Mouse (Mus musculus): ENCODE data around the gene Ryr1. TPM values are rescaled to one million over a fixed set of nuclear protein-coding genes. Genes with fewer than 3 reads are reported as not detected.

Gene Ryr1
- 10 to 100 TPM; 11.2 to 44.9 TPM for total RNA-seq (2021)
- long read RNA-seq, experiment 1, partial matches to known transcripts, result 3 of 3 reads
- long read RNA-seq, experiment 1, other reads (novel, unspliced or antisense), result 0 of 3 reads
- long read RNA-seq, experiment 2, partial matches to known transcripts, result 4 of 4 reads
- long read RNA-seq, experiment 2, other reads (novel, unspliced or antisense), result 0 of 4 reads

DNA sequence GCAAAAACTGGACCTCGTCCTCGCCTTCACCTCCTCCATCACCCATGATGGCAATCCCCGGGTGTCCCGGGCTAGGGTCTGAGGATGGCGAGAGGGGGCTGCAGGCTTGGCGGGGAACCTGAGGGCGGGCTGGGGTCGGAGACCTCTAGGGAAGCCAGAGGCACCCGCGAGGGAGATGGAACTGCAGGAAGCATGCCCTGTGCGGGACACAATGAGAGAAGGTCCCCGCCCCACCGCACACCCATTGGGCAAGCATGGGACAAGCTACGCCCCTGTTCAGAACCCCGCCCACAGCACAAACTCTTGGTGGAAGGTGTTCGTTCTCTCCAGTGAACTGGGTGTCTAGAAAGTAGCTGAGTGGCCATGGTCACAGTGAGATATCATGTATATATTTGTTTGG, at the start of gene Ryr1:
Ryr1 (minus strand) TSS at position 210 of the 400 bp plus-strand sequence.
- peak; percentile 76 for DNase-seq

DNA sequence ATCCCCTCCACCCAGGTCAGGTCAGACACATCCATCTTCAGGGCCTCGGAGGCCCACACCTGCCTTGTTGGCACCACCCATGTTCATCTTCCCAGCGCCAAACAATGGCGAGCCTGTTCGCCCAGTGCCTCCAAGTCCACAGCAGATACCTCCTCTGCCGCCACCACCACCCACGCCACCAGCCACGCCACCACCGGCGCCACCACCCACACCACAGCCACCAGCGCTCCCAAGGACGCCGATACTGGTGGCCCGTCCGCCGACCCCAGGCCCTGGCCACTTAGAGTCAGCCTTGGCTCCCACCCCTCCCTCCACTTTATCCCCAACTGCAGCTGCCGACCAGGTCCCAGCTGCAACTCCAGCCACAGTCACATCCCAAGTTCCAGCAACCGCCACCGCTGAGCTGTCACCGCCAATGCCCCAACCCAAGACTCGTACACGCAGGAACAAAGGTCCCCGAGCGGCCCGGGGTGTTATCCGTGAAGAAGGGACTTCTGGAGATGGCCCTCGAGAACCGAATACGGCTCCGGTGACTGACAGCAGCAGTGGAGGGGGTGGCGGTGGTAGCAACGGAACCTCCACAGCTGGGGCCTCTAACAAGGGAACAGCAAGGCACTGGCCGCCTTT, 47.5 kb upstream of the Ryr1 start:
- no peak for DNase-seq

DNA sequence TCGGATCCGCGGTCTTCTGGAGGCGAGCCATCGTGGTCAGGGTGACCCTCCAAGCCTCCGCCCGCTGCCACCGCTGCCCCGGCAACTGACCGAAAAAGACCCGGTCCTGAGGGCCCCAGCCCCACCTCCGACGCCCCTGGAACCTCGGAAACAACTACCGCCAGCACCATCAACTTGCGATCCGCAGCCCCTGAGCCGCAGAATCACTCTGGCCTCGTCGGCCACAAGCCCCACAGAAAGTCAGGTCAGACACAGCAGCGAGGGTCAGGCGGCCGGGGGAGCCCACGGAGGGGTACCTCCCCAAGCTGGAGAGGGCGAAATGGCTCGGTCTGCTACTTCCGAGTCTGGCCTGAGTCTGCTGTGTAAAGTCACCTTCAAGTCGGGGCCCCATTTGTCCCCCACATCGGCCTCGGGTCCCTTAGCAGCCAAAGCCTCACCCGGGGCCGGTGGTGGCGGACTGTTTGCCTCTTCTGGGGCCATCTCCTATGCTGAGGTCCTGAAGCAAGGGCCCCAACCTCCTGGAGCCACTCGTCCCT, 46.7 kb upstream of the Ryr1 start:
- DNase-seq, result peak; percentile 32

DNA sequence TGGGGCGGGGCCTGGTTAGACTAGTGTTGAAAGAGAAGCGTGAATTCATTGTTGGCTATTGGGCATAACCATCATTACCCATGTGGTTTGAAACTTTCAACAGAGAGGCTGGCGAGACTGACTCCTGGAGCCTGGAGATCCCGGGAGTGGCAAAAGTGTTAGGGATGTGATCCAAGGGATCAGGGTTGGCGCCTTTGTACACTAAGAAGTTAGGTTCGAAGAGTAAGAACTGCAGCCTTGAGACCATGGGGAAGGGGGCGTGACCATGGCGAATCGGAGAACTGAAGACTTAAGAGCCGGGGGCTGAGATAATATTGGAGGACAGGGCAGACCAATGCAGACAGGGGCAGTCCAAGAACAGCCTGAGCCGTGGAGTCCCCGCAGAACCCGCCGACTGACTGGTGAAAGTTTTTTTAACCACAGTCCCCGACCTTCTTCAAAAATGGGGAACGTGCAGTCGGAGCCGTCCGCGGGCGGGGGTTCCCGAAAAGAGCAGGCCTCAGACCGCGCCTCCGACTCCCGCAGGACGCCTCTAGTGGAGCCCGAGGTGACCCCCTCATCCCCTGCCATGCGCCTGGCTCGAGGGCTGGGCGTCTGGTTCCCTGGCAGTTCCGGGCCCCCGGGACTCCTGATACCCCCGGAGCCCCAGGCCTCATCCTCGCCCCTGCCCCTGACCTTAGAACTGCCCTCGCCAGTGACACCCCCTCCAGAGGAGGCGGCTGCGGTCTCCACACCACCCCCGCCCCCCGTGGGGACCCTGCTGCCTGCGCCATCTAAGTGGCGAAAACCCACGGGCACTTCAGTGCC, 46.0 kb upstream of the Ryr1 start:
- peak; percentile 42 for DNase-seq

DNA sequence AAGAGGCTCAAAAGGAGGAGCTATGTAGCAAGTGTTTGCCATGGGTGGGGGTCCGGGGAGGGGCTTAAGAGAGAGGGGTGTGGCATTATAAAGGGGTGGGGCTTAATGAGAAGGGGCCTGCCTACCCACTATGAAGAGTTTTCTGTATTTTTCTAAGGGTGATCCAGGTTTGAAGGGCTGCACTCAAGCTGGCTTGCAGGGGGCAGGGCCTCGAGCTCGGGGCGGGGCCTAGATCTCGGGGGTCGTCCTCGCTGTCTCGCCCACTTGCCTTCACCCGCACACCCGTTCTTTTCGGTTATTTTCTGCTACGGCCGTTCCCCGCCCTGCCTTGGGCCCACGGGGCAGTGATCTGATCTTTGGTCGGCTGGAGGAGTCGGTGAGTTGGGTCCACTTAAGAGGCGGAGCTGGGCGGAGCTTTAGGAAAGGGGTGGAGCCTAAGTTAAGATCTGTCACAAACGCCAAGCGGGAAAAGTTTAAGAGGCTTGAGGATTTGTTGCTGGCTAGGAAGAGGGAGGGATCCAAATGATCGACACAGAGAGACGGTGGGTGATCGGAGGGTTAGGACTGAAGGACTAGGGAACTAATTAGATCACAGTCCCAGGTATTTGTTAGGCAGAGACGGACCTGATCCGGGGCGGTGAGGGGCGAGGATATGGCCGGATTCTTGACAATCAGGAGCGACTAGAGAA, 45.2 kb upstream of the Ryr1 start, which contains the start of the genes Ggn and Spred3:
Ggn (plus strand) TSS at position 145 of the 689 bp plus-strand sequence.
Spred3 (minus strand) TSS at position 346 of the 689 bp plus-strand sequence.
- peak; percentile 87 for DNase-seq

DNA sequence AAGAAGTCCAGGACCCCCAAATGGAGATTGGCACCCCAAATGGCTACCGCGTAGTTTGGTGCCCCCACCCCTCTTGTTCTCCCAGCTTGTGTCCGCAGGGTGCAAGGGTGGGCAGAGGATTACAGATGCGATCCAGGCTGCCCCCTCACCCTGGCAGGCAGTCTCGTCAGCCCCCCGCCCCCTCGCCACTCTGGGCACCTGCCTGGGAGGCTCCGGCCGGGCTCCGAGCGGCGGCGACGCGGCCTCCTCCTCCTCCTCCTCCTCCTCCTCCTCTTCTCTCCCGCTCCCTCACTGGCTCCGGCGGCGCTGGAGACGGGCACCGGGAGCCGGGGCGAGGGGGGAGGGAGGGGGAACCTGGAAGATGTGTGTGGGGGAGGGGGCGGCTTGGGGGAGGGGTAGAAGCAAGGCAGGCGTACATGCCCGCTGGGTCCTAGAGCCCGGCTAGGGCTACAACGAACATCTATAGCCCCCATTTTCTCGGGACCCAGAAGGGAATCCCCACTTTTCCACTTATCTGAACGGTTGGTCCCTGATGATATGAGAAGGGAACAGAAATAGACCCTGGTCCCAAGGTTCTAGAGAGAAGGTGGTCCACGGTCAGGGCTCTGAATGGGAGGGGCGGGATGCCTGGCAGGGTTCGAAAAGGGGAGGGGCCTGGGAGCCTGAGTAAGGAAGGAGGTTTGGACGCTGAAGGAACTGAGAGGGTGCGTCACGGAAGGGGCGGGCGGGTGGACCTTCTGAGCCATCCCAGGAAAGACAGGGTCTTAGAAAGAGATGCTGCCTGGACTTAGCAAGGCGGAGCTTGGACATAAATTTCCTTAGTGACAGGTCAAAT, 44.5 kb upstream of the Ryr1 start:
- peak; percentile 89 for DNase-seq

DNA sequence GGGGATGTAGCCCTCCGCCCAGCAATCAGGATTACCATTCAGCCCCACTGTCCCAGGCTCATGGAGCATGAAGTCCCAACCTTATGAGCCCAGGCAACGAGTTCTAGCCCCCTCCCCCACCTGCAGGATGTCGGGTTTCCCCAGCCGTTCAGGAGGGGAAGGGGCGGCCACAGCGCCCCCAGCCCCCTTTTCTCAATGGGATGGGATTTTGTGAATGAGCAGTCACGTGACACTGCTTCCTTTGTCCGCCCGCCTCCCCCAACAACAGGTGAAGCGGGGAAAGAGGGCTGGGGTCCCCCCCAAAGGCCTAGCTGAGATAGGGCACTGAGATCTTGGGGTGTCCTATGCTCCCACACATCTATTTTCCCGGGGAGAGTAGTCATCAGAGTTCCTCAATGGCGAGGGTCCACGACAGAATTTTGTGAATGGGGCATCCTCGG, 43.8 kb upstream of the Ryr1 start:
- DNase-seq, result peak; percentile 28

DNA sequence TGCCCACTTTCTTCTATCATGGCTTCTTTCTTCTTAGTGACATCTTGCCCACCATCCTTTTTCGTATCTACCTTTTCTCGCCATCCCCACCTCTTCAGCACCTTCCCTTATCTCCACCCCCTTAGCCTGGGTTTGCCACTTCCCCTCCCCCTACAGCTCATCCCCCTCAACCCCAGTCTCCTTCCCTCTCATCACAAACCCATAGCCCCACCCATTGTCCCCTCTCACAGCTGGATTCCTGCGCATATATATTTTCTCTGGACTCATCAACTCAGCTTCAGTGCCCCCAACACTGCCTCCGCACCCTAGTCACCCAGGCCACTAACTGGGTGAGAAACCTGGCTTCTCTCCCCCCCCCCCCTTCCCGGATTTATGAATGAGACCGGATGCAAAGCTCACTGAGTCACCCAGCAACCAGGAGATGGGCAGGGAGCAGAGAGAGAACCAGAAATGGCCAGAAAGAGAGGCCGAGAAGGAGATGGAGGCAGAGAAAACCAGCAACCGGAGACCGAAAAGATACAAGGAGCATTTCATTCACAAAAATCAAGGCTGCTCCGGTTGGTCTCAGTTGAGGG, 43.2 kb upstream of the Ryr1 start:
- no peak for DNase-seq

DNA sequence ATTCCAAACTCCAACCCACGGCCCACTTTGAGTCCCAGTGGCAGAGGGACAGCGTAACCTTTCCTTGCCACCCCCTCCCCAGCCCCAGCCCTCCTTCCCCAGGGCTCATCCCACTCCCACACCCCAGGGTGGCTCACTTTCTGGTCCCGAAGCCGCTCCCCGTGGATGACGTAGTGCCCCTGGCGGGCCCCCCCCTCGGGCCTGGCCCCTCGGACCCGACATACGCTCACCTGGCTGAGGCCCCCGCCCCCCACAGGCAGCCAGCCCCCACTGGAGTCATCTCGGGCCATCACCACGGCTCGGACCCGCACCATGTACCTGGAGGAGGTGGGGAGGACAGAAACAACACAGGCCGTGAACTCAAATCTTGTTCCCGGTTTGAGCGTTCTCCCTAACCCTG, 42.7 kb upstream of the Ryr1 start:
- DNase-seq, result no peak

DNA sequence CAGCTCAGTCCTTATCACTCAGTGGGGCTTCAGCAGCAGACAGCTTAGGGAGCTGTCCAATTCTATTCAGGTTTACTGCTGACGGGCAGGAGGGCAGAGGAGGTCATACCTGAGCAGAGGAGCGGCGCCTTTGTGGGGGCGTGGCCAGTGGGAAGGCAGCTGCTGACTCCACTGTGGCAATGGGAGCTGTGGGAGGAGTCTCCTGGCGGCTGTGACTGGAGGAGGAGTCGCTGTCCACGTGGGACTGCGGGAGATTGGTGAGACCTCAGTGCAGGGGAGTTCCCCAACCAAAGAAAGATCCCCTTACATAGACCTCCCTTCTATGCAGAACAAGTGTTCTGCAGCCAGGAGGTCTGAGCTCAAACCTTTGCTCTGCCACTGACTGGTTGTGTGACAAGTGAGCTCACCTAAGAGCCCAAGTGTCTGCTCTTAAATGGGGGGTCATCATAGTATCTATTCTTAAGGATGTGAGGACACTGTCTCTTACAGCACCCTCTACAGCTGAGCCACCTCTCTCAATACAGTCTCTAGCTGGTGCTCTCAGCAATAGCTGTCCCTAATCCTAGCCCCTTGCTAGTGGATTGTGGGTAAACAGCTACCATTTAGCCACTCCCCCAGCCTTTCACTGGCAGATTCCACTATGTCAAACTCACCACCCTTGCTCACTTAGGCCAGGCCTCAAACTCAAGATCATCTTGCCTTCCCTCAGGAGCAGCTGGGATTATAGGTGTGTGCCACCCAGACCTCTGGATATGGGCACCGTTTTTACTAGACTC, 38.0 kb upstream of the Ryr1 start:
- peak; percentile 55 for DNase-seq

DNA sequence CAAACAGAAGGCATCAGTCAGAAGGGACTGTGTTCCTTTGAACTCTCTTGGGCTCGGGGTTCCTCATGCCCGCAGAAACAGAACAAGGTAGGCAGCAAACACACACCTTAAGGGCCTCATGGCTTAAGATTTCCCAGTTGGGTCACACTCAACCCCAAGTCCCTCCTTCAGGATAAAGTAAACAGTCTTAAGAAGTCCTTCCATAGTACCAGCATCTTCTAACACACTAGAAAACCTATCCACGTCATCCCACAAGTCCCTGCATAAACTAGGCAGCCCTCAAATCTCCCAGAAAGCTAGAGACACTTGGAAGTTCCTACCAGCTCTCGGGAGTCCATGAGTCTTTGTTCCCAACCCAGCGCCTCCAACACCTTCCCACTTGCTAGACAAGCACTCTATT, 37.3 kb upstream of the Ryr1 start:
- DNase-seq, result no peak

DNA sequence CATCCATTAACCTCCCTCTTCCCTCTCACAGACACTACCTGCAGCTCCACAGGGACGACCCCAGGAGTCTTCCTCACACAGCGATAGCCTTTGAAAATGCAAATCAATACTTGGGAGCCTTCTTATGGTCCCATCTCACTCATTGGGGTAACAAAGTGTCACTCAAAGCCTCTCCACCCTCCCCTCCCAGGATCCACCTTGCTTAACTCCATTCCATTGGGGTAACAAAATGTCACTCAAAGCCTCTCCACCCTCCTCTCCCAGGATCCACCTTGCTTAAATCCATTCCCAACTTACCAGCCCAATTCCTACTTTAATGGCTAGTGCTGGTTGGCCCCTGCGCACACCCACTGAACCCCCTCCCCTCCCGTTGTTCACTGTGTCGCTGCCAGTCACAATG, 33.3 kb upstream of the Ryr1 start:
- no peak for DNase-seq

DNA sequence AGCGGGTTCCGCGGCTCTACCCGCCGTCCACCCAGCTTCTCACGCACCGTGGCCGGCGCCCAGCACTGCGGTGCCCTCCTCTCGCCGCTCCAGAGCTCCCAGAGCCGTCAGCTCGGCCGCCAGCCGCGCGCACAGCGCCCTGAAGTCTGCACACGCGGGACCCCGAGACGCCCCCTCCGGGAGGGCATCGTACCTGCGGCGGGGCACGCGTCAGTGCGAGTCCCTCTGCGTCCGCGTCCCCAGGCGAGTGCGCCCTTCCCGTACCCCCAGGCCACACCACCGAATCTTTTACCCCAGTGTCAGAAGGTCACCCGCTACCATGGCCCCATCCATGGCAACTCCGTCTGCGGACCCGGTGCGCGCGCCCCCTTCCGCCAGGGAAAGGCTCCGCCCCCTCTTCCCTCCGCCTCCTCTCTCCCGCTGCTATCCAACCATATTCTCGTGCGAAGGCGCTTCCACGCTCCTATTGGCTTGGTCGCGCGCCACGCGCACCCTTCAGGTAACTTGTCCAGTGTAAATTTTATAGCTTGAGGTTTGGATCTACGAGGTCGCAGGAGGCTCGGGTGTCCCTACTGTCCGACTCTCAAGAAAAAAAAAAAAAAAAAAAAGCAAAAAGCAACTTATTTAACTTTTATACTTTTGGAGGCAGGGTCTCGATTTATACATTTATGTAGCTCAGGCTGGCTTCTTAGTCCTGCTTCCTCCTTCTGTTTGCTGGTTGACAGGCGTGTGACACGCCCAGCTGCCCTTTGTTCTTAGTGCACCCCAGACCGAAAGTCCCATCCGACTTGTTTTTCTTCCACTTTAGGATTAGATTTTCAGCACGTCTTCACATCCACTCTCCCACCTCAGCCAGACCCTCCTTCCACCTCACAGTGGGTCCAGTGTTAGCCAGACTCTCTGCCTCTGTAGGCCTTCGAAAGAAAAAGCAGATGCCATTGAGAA, 31.1 kb upstream of the Ryr1 start, which contains the start of gene Fam98c:
Fam98c (minus strand) TSS at position 397 of the 945 bp plus-strand sequence.
- DNase-seq, result peak; percentile 89

DNA sequence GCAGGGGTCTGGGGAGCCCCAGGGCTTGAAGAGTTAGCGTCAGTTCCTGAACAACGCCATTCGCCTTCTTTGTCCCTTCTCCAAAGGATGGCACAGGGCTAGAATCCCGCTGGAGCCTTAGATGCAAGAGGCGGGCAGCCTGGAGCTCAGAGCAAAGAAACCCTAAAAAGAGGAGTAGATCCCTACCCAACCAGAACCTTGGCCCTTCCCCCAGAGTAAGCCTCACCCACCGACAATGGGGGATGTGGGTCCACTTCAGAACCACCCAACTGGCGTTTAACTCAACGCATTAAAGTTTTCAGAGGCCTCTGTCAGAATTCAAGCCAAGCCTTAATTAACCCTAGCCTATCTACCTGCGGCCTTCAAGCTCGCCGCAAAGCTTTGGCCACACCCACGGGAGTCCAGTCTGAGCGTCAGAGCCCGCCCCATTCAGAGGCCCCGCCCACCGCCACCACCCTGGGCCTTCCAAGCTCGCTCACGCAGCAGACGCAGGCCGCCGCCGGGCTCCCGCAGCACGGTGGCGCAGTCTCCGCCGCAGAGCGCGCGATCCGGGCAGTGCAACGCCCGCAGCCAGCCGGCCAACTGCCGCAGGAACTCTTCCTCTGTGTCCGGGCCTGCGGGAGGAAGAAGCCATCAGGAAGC, 30.3 kb upstream of the Ryr1 start:
- peak; percentile 94 for DNase-seq

DNA sequence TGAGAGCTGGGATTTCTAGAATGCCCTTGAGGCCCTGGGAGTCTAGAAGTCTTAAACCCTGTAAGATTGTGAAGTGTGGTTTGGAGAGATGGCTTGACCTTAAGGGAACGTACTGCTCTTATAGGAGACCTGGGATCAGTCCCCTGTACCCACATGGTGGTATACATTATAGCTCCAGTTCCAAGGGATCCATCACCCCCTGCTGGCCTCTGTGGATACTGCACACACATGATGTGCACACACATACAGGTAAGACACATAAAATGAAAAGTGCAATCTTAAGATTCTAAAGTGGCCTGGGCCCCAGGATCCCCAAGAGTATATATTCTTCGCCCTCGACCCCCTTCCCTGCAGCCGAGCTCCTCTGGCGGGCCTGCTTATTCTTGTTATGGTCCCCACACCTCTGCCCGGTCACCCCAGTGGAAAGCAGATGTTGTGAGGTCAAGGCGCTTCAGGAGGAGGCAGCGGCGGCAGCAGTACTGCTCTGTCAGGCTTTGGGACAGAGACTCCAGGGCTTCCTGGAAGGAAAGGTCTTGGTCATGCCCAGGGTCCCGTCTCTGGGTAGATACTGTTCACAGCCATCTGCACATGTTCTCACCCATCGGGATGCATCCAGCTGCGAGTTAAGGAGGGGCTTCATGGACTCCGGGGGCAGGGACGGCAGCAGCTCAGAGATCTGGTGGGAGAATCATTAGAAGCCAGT, 29.2 kb upstream of the Ryr1 start:
- DNase-seq, result no peak

DNA sequence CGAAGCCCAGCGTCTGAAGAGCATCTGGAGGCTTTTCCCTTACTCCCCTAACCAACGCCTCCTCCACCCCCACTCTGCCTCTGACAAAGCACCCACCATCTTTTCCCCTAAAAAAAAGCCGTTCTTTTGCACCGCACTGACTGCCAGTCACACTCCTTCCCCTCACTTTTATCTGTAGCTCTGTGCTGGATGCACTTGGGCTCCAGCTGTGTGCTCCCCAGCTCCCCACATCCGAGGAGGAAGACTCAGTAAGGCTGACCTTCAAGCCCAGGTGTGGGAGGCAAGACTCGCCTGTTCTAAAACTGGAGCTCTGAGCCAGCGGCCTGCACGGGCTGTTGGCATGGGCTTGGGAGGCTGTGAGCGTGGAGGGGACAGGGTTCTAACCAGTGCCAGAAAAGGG, 26.5 kb upstream of the Ryr1 start:
- DNase-seq, result no peak

DNA sequence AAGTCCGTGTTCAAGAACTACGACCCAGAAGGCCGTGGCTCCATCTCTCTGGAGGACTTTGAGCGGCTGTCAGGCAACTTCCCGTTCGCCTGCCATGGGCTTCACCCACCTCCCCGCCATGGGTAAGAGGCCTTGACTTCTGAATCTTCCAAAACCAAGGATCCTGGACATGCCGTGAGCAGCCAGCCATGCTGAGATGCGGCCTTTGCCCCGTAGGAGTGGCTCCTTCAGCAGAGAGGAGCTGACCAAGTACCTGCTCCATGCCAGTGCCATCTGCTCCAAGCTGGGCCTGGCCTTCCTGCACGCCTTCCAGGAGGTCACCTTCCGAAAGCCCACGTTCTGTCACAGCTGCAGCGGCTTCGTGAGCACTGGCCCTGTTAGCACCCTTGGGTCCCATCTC, 23.8 kb upstream of the Ryr1 start:
- no peak for DNase-seq
